Mouse (Mus musculus): Measurements from ENCODE around the gene Tmigd3.
A peak's percentile ranks its signal among the peaks of the same experiment; 100 is the strongest.

Gene Tmigd3

DNA sequence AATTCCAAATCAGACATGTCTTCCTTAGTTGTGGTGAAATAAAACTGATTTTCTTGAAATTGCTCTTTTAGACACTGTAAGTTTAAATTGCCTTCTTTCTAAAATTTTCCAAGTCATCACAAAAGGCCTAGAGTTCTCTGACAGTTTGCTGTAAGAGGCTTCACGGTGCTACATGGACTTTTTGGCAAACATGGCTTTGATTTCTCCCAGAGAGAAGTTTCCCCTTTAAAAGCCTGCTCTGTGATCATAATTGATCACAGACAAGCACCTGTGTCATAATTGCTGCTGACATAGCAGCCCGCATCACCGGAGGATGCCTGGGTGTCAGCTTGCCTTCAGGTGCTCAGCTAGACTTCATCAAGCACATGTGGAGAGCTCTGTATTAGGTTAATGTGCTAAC, at the start of gene Tmigd3, which contains the start of gene Adora3:
Gene Tmigd3 (plus strand): TSS at position 346 of the 400 bp plus-strand sequence.
Gene Adora3 (plus strand): TSS at position 301 of the 400 bp plus-strand sequence.
- DNase-seq = no peak

DNA sequence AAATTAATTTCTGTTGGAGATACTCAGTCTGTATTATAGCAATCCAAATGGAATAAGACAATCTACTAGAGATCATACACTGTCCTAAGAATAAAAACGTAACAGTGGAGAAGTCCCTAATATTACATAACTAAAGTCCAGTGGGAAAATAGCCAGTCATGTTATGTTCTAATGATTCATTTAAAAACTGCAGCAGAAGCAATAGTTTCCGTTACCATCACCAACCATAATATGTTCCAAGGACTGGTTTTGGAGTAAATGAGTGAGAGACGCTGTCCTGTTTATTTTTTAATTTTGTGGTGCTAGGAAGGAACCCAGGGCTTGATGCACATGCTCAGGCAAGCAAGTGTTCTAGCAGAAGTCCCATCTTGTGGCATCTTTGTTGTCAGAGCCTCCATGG, 49.2 kb upstream of the Tmigd3 start:
- no peak for DNase-seq

DNA sequence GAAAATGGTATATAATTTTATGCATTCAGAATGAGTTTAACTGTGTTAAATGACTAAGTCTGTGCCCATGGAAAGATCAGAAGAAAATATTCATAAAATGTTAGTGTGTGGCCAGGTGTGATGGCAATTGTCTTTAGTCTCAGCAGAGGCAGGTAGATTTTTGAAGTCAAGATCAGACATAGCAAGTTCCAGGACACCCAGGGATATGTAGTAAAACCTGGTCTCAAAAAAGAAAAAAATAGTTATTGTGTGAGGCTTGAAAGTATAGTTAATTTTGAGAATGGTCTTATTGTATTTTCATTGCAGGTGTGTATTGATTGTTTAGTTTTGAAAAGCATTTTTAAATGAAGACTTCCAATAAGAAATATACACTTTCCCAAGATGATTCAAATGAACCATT, 47.1 kb upstream of the Tmigd3 start:
- DNase-seq = no peak

DNA sequence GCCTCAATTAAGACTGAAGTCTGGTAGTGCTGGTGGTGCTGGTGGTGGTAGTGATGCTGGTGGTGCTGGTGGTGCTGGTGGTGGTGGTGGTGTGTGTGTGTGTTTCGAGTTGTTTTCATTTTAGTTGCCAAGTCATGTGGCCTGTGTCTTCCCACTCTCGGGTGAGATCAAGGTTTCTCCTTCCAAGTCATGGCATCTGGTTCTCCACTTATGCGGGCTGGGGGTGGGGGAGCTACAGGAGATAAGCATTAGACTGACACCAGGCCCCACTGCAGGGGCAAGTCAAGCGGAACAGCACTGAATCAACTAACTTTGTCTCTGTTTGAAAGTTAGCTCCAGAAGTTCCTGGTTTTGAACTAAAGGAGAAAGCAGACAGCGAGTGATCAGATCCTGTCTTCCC, 46.6 kb upstream of the Tmigd3 start:
- DNase-seq = no peak

DNA sequence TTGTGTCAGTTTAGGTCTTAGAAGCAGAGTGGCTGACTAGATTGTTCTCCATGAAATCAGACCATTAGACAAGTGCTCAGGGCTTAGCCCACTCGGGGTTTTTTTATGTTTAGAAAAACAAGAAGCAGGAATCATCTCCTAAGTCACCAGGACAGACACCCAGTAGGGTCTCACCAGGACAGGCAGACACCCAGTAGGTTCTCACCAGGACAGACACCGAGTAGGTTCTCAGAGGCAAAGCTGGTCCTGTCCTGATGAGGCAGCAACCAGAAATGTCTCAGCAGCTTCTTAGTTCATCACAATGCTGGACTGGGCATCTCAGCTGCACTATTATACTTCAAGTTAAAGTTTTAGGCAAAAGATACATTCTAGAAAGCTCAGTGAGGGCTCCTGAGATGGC, 46.0 kb upstream of the Tmigd3 start:
- no peak for DNase-seq

DNA sequence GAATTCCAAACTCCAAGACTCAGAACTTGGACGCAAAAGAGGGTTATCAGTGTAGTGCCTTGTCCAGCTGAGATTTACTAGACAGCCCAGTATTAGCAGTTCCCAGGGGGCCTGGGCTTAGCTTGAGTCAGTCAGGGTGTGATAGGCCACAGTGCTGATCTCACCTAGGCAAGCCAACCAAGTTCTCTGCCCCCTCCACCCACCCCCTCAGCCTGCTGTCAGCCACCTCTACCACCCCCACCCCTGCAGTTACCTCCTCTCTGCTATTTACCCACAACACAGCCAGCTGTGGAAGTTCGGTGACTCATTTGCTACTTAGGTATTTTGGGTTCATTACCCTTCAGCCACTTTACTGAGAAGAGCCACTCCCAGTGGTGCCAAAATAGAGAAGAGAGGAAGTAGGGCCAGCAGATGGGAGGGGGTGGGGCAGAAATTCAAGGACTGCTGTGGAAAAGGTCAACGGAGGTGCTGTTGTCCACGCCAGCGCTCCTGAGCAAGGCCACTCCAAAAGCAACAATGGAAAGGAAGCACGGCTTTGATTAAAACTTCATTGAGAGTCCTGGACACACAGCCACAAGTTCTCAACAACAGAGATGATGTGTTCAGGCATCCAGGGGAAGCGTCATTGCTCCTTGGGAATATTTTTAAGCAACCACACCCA, 45.1 kb upstream of the Tmigd3 start:
- DNase-seq = peak; percentile 82

DNA sequence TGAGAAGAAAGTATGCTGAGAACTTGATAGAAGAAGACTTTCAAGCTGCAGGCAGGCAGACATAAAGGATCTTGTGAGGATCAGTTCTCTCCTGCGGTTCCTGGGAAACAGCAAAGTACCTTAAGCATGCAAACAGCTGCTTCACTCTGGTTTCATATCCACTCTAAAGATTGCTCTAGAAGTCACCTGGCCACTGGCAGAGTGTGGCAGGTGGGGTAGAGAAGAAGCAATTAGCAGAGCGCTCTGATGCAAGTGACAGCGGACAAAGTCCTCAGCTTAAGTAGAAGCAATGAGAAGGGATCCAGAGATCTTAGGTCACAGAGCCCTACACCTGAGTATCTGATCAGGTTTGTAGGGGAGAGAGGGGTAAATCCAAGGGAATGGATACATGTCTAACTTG, 39.1 kb upstream of the Tmigd3 start:
- DNase-seq = no peak

DNA sequence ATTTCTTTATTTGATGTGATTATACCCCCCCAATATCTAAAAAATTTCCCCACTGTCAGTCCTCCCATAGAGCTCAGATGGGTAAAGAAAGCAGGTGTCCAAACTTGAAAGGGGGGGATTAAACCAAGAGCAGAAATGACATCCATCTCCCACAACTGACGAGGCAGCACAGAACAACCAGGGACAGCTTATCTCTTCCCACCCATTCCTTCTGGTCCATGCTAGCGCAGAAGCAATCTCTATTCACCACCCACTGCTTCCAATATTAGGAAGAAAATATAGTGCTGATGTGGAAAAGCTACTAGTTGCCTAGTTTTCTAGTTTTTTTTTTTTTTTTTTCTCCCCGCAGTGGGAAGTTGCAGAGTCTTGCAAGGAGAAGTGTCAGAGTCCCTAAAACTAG, 34.8 kb upstream of the Tmigd3 start:
- DNase-seq = no peak

DNA sequence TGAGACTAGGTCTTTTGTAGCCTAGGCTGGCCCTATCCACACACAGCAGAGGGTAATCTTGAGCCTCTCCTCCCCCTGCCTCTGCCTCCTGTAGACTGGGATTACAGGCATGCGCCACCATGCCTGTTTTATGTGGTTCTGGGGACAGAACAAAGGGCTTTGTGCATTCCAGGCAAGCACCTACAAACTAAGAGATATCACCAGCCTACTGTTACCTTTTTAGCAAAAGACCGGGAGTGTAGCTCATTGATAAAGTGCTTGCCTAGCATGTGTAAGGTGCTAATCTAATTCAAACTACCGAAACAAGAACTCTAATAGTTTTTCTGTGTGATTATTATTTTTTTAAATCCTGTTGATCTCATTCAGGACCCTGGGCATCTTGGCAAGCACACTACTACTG, 33.8 kb upstream of the Tmigd3 start:
- no peak for DNase-seq

DNA sequence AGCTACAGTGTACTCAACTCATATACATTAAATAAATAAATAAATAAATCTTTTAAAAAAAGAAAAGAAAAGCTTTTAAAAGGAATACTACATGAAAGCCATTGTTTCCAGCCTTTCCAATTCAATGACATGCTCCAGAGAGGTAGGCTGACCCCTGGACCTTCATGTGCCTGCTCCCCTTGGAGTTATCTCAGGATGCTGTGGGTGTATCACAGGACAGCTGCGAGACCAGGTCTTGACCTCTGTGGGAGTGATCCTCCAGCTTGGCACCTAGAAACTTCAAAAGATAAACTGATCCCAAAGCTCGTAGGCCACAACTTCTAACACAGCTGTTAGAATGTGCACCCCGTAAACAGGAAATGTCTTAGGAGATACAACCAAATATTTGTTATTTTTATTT, 32.0 kb upstream of the Tmigd3 start:
- no peak for DNase-seq

DNA sequence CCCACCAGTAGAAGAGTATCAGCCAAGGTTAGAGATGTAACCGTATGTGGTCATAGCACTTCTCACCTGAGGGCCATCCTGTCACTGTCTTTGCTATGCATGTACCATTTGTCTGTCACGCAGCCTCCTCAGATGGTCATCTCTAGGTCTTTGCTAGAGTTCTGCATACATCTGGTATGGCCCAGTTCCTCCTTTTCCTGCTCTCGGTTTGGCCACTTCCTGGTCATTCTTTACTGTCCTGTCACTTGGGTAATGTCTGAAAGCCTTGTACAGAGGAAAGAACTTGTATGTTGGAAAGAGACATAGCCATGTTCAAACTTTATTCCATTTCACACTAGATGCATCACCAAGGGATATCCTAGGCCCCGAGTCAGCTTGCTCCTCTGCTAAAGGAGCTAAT, 30.9 kb upstream of the Tmigd3 start:
- no peak for DNase-seq

DNA sequence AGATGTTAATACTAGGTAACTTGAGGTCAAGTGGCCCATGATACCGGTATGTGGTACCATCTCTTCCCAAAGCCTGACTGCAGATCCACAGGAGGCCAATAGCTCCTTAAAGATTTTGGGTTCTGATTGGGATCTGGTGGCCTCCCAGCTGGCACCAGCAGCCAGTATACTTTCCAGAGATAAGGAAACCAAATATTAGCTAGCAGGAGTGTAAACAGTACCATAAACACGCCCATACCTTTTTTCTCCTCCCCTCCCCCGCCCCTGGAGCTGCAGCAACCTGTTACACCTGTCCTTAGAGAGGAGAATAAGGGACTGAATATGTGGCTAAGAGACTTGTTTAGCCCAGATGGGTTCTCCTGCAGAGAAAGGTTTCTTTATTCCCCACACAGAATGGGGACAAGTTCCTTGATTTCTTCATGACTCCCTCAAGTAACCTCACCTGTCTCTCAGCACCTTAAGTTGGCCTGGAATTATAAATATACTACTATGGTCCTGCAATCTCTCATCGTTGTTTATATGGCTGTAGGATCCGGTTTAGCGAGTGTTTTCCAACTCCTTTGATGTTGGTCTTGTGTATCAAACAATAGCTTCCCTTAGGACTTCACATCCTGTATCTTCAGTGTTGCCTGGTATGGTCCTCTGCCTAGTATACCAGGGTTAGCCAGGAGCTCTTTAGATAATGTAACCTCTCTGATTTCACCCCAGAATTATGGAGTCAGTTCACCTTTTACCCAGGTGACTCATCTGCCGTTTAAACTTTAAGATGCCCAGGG, 24.2 kb upstream of the Tmigd3 start:
- DNase-seq = peak; percentile 45

DNA sequence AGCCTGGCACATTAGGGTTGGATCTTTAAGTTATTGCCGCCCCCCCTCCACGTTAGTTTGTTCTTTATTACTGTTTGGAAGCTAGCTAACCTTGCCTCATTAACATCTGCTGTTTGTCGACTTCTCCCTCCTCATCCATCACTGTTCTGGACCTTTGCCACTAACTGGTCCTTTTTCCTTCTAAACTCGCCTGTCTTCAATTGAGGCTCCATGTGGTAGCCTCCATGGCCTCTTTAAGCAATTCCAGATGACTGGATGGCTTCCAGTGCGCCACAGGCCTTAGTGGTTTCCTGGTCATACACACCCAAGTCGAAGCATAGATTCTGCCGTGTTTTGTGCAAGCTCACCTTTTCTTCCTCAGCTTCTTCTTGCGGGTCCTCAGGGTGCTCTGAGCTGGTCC, 16.9 kb upstream of the Tmigd3 start:
- DNase-seq = no peak

DNA sequence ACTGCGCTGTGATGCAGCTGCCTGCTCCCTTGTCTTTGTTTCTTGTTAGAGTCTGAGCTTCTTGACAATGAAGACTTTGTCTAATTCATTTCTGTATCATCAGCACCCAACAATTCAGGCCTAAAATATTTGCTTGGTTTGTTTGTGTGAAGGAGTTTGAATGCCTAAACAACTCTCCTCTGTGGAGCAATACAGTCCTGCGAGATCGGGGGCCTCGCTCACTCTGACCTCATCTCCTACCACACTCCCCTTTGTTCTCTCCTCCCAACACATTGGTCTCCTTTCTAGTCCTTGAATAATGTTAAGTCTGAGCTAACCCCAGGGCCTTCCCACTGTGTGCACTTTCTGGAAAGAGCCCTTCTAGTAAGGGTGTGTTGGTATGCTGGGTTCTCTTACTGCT, 15.9 kb upstream of the Tmigd3 start:
- no peak for DNase-seq

DNA sequence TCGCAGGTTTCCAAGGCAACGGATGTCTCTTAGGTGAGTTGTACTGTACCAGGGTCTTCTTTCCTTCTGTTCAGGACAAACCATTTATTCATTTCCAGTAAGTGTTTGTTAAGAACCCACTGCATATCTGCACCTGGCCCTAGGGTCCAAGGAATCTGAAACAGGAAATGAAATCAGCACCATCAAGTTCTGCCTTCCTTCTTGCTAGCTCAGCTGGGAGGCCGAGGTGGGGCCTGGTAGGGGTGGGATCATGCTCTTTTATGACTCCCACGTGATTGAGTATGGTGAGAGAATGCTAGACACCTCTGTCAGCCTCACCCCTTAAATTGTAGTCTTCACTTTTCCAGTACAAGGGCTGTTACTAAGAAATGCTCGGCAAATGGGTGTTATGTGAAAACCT, 13.2 kb upstream of the Tmigd3 start:
- no peak for DNase-seq

DNA sequence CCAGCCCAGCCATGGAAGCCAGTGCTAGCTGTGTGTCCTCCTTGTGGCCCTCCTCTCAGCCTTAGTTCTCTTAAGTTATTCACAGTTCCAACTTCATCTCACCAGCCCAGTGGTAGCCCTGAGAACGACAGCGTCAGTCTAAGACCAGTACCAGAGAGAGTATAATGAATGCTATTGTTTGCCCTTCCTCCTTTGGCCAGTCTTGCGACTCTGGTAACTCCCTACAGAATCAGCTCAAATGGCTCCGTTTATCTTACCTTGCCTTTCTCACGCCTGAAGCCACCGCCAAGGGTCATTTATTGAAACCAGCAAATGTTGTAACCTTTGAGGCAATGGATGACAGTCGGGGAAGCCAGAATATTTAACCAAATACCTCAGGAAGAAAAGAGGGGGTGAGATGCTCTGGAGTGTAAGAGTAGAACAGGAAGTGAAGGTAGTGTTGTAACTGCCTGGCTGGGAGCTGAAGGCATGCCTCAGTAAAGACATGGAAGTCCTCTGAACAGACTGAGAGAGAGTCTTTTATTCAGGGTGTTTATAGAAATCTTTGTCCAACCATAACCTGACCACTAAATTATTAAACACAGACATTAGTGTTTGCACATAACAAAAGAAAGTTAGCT, 8.8 kb upstream of the Tmigd3 start:
- DNase-seq = no peak

DNA sequence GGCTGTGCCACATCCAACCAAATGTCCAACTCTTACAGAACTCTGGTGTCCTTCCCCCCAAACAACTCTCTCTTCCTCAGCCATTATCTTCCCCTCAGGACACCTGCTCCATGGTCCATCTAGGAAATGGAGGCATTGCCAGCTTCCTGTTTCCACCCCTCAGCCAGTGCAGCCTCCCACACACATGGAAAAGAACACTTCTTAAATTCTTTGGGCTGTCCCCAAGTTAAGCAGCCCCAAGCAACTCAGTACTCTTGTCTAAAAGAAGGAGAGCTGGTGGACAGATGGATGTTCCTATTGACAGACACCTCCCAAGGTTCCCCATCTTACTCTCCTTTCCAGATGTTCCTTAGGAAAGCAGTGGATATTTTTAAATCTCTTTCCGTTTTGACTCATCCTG, 6.6 kb upstream of the Tmigd3 start:
- no peak for DNase-seq

DNA sequence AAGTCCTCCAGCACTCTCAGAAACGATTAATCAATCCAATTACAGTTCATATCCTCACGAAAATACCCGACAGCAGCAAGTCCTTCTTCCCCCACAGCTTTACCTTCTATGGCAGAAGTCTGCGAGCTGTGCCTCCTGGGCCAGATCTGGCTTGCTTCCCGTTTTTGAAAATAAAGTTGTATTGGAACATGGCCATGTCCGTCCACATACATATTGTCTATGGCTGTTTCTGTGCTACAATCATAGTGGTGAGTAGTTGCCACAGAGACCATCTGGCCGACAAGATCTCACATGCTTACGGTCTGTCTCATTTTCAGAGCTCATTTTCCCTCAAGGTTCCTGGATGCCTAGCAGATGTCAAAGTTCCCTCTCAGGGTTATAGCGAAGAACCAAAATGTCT, 5.6 kb upstream of the Tmigd3 start:
- no peak for DNase-seq

DNA sequence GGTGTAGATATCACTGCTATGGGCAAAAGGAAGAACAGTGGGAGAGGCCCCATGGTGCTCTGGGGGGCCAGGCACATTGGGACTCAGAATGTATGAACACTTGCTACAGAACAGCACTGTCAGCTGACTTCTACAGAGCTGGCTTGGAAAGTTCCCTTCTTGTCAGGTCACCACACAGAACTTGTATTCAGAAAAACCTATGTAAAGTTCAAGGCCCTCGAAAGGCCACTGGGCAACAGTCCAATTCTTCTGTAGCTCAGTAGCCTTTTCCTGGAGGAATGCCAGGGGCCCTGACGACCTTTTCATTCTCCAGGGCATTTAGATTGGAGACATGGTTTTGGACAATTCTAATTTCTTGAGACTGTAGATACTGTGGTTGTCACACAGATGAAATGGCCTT, 2.6 kb upstream of the Tmigd3 start:
- DNase-seq = peak; percentile 67

DNA sequence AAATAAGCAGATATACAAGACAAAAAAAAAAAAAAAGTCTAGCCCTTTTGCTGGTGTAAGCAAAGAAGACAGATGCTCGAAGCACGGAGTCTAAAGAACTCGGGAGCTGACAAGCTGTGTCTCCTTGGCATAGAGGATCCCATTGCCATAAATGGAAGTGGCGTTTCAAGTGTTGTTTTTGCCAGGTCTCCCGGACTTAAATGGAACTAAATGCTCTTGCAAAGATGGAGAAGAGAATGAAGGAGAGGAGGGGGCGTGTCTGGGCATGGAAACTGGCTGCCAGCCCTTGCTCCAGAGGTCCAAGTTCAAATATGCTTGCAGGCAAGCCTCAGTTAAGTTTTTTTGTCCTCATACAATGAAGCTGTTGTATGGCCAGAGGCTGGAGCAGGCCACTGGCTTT, 1.3 kb downstream of the Tmigd3 start:
- no peak for DNase-seq

DNA sequence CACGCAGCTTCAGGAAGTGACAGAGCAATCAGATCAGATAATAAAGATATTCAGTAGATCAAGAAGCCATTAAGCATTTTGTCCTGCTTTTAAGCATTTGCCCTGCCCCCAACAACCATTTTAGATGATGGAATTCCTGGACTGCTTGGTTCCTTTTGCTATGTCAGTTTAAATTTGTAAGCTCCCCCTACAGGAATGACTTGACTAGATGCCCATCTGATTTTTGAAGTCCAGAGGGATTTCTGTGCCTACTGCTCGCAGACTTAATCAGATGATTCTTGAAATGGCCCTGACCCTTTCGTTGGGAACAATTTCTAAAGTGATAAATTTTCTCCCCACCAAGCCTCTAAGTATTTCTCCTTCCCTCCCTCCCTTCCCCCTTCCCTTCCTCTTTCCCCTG, 1.9 kb downstream of the Tmigd3 start:
- no peak for DNase-seq

DNA sequence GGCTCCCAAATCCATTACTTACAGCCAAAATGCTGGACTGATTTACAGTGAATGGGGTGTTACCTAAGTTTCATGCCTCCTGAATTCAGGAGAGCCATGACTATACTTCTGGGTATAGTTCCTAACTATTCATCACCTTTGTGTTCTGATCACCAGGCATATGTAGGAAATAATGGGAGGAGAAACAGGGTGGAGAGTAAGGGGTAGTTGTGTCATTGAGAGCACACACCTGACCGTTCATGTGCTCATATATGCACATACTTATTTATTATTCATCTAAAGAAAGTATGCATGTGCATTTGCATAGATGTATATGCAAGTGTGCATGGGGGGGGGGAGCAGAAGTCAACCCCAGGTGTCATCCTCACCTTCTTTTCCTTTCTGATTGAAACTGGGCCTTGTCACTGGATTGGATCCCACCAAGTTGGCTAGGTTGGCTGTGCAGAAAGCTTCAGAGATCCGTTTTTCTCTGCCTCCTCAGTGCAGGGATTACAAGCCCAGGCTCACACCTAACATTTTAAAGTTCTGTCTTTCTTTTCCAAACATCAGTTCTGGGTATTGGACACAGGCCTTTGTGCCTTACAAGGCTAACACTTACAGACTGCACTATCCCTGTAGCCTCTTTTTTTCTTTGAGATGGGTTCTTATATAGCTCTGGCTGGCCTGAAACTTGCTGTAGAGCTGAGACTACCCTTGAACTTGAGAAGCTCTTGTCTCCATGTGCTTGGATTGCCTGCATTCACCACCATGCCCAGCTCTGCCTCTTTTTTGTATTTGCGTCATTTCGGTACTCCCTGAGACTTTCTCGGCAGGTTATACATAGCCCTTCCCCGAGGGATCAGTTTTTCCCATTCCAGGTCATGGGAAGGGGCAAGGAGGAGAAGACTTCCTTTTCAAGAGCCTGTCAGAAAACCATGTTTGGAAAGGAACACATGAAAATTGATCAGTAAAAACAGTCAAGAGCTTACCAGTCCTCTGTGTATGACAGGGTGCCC, 3.0 kb downstream of the Tmigd3 start:
- DNase-seq = no peak

DNA sequence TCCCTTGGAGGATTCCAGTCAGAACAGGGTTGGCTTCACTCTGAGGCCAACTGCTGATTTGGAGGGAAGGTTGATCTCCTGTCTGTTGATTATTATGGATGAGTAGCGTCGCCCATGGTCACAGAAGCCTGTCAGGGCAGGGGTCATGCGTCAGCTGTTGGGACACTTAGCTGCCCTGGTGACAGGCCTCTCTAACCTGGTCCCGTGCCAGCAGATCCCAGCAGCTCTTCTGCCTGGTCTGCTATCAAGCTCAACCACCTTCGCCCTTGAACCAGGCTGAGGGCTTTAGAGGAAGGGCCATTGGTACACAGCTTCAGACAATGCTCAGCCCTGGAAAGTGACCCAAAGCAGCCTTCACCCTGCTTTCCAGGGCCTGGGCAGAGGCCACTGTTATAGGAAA, 5.3 kb downstream of the Tmigd3 start:
- no peak for DNase-seq
